Mouse (Mus musculus): ENCODE data around the gene Arhgap10. TPM values are rescaled to one million over a fixed set of nuclear protein-coding genes. Genes with fewer than 3 reads are reported as not detected.
"Not testable (repeated sequence)": the region's sequence is repeated elsewhere in the genome, so short reads cannot be mapped to it uniquely, and the experiment has no call there.

Gene Arhgap10
- polyA plus RNA-seq, 1 experiment from 2014 or later: 26.3 TPM

- Histone ChIP-seq H3K4me3 (ENCODE audit: low read depth, low read length) (no peak overlapping the region), H3K4me2 (ENCODE audit: low read depth, low read length) (no peak overlapping the region), H3K4me1 (ENCODE audit: control insufficient read depth, insufficient read depth, low read length) (no peaks in the 10 kb centered on the region), H3K27me3 (ENCODE audit: control insufficient read depth, insufficient read depth, low read length) (no peaks in the 10 kb centered on the region), H3K27ac (replicated peaks; ENCODE audit: low read depth, low read length) (no peak overlapping the region), H3K36me3 (replicated peaks; ENCODE audit: control insufficient read depth, insufficient read depth, low read depth, low read length) (no peaks in the 10 kb centered on the region), H3K9ac (replicated peaks; ENCODE audit: low read length) (no peak overlapping the region), H3K9me3 (replicated peaks; ENCODE audit: control insufficient read depth, low read length) (no peaks in the 10 kb centered on the region)
- WGBS: 85% methylated on average over 8 of the region's 8 CpGs
- ATAC-seq (replicated peaks; ENCODE audit: insufficient number of reproducible peaks, low FRiP score, low TSS enrichment, low read depth) (no peak), DNase-seq (ENCODE audit: low spot score) (no peak)
Observed at GRCm38 (mm10) chr8:77328473-77328872, 189.3 kb downstream of the Arhgap10 start.

- Histone ChIP-seq H3K27me3 (ENCODE audit: control insufficient read depth, insufficient read depth, low read length) (no peaks in the 10 kb centered on the region), H3K9ac (replicated peaks; ENCODE audit: low read length) (no peak overlapping the region), H3K9me3 (replicated peaks; ENCODE audit: control insufficient read depth, low read length) (no peaks in the 10 kb centered on the region), H3K36me3 (replicated peaks; ENCODE audit: control insufficient read depth, insufficient read depth, low read depth, low read length) (no peaks in the 10 kb centered on the region), H3K4me1 (ENCODE audit: control insufficient read depth, insufficient read depth, low read length) (no peaks in the 10 kb centered on the region), H3K4me2 (ENCODE audit: low read depth, low read length) (no peak overlapping the region), H3K4me3 (ENCODE audit: low read depth, low read length) (no peak overlapping the region), H3K27ac (replicated peaks; ENCODE audit: low read depth, low read length) (no peak overlapping the region)
- ATAC-seq (replicated peaks; ENCODE audit: insufficient number of reproducible peaks, low FRiP score, low TSS enrichment, low read depth) (no peak), DNase-seq (ENCODE audit: low spot score) (no peak)
- 90% methylated on average over 4 of the region's 4 CpGs for WGBS
Observed at GRCm38 (mm10) chr8:77327326-77327725, 190.4 kb downstream of the Arhgap10 start.

- not testable (repeated sequence) for H3K4me2 ChIP-seq (ENCODE audit: low read depth, low read length); H3K4me1 ChIP-seq (ENCODE audit: control insufficient read depth, insufficient read depth, low read length); ATAC-seq (replicated peaks; ENCODE audit: insufficient number of reproducible peaks, low FRiP score, low TSS enrichment, low read depth); H3K9ac ChIP-seq (replicated peaks; ENCODE audit: low read length); H3K27me3 ChIP-seq (ENCODE audit: control insufficient read depth, insufficient read depth, low read length); H3K27ac ChIP-seq (replicated peaks; ENCODE audit: low read depth, low read length); H3K36me3 ChIP-seq (replicated peaks; ENCODE audit: control insufficient read depth, insufficient read depth, low read depth, low read length); H3K4me3 ChIP-seq (ENCODE audit: low read depth, low read length); DNase-seq (ENCODE audit: low spot score); H3K9me3 ChIP-seq (replicated peaks; ENCODE audit: control insufficient read depth, low read length)
- WGBS: 90% methylated on average over 6 of the region's 7 CpGs
Observed at GRCm38 (mm10) chr8:77322727-77323126, 195.0 kb downstream of the Arhgap10 start.

GRCm38 (mm10) chr8:77321901-77322300 lies 195.9 kb downstream of the Arhgap10 start:
- 92% methylated on average over 4 of the region's 4 CpGs for WGBS
- no peak overlapping the region for H3K27ac ChIP-seq (replicated peaks; ENCODE audit: low read depth, low read length)
- H3K4me2 ChIP-seq (ENCODE audit: low read depth, low read length): no peak overlapping the region
- H3K9ac ChIP-seq (replicated peaks; ENCODE audit: low read length): no peak overlapping the region
- H3K4me3 ChIP-seq (ENCODE audit: low read depth, low read length): no peak overlapping the region
- no peak for DNase-seq (ENCODE audit: low spot score)
- H3K4me1 ChIP-seq (ENCODE audit: control insufficient read depth, insufficient read depth, low read length): no peaks in the 10 kb centered on the region
- H3K27me3 ChIP-seq (ENCODE audit: control insufficient read depth, insufficient read depth, low read length): no peaks in the 10 kb centered on the region
- H3K36me3 ChIP-seq (replicated peaks; ENCODE audit: control insufficient read depth, insufficient read depth, low read depth, low read length): no peaks in the 10 kb centered on the region
- H3K9me3 ChIP-seq (replicated peaks; ENCODE audit: control insufficient read depth, low read length): no peaks in the 10 kb centered on the region
- ATAC-seq (replicated peaks; ENCODE audit: insufficient number of reproducible peaks, low FRiP score, low TSS enrichment, low read depth): no peak

- Histone ChIP-seq H3K4me1 (ENCODE audit: control insufficient read depth, insufficient read depth, low read length) (no peaks in the 10 kb centered on the region), H3K9me3 (replicated peaks; ENCODE audit: control insufficient read depth, low read length) (no peaks in the 10 kb centered on the region), H3K9ac (replicated peaks; ENCODE audit: low read length) (no peak overlapping the region), H3K36me3 (replicated peaks; ENCODE audit: control insufficient read depth, insufficient read depth, low read depth, low read length) (no peaks in the 10 kb centered on the region), H3K4me2 (ENCODE audit: low read depth, low read length) (no peak overlapping the region), H3K27me3 (ENCODE audit: control insufficient read depth, insufficient read depth, low read length) (no peaks in the 10 kb centered on the region), H3K4me3 (ENCODE audit: low read depth, low read length) (no peak overlapping the region), H3K27ac (replicated peaks; ENCODE audit: low read depth, low read length) (no peak overlapping the region)
- 77% methylated on average over 9 of the region's 9 CpGs for whole genome bisulfite sequencing
- ATAC-seq (replicated peaks; ENCODE audit: insufficient number of reproducible peaks, low FRiP score, low TSS enrichment, low read depth) (no peak), DNase-seq (ENCODE audit: low spot score) (no peak)
Observed at GRCm38 (mm10) chr8:77318590-77318989, 199.2 kb downstream of the Arhgap10 start.

GRCm38 (mm10) chr8:77317771-77318170 lies 200.0 kb downstream of the Arhgap10 start:
- Histone ChIP-seq H3K4me1 (ENCODE audit: control insufficient read depth, insufficient read depth, low read length) (no peaks in the 10 kb centered on the region), H3K4me2 (ENCODE audit: low read depth, low read length) (no peak overlapping the region), H3K27me3 (ENCODE audit: control insufficient read depth, insufficient read depth, low read length) (no peaks in the 10 kb centered on the region), H3K36me3 (replicated peaks; ENCODE audit: control insufficient read depth, insufficient read depth, low read depth, low read length) (no peaks in the 10 kb centered on the region), H3K4me3 (ENCODE audit: low read depth, low read length) (no peak overlapping the region), H3K9me3 (replicated peaks; ENCODE audit: control insufficient read depth, low read length) (no peaks in the 10 kb centered on the region), H3K9ac (replicated peaks; ENCODE audit: low read length) (no peak overlapping the region), H3K27ac (replicated peaks; ENCODE audit: low read depth, low read length) (no peak overlapping the region)
- no peak for ATAC-seq (replicated peaks; ENCODE audit: insufficient number of reproducible peaks, low FRiP score, low TSS enrichment, low read depth)
- WGBS: 81% methylated on average over 2 of the region's 2 CpGs
- no peak for DNase-seq (ENCODE audit: low spot score)

GRCm38 (mm10) chr8:77313003-77313402 lies 204.8 kb downstream of the Arhgap10 start:
- Histone ChIP-seq H3K36me3 (replicated peaks; ENCODE audit: control insufficient read depth, insufficient read depth, low read depth, low read length) (no peaks in the 10 kb centered on the region), H3K27ac (replicated peaks; ENCODE audit: low read depth, low read length) (no peak overlapping the region), H3K4me2 (ENCODE audit: low read depth, low read length) (no peak overlapping the region), H3K4me3 (ENCODE audit: low read depth, low read length) (no peak overlapping the region), H3K9me3 (replicated peaks; ENCODE audit: control insufficient read depth, low read length) (no peaks in the 10 kb centered on the region), H3K4me1 (ENCODE audit: control insufficient read depth, insufficient read depth, low read length) (no peaks in the 10 kb centered on the region), H3K27me3 (ENCODE audit: control insufficient read depth, insufficient read depth, low read length) (no peaks in the 10 kb centered on the region), H3K9ac (replicated peaks; ENCODE audit: low read length) (no peak overlapping the region)
- no peak for DNase-seq (ENCODE audit: low spot score)
- WGBS: 86% methylated on average over 3 of the region's 3 CpGs
- no peak for ATAC-seq (replicated peaks; ENCODE audit: insufficient number of reproducible peaks, low FRiP score, low TSS enrichment, low read depth)

- Histone ChIP-seq H3K36me3 (replicated peaks; ENCODE audit: control insufficient read depth, insufficient read depth, low read depth, low read length) (no peaks in the 10 kb centered on the region), H3K27ac (replicated peaks; ENCODE audit: low read depth, low read length) (no peak overlapping the region), H3K9ac (replicated peaks; ENCODE audit: low read length) (no peak overlapping the region), H3K4me3 (ENCODE audit: low read depth, low read length) (no peak overlapping the region), H3K4me2 (ENCODE audit: low read depth, low read length) (no peak overlapping the region), H3K27me3 (ENCODE audit: control insufficient read depth, insufficient read depth, low read length) (no peaks in the 10 kb centered on the region), H3K9me3 (replicated peaks; ENCODE audit: control insufficient read depth, low read length) (no peaks in the 10 kb centered on the region), H3K4me1 (ENCODE audit: control insufficient read depth, insufficient read depth, low read length) (no peaks in the 10 kb centered on the region)
- no peak for ATAC-seq (replicated peaks; ENCODE audit: insufficient number of reproducible peaks, low FRiP score, low TSS enrichment, low read depth)
- DNase-seq (ENCODE audit: low spot score): no peak
- 85% methylated on average over 6 of the region's 6 CpGs for WGBS
Observed at GRCm38 (mm10) chr8:77311762-77312161, 206.0 kb downstream of the Arhgap10 start.
